12 mouse cellular contexts compared by ENCODE assay signal in genomic region chr1:94139445-94140062, GRCm38 (mm10).
DNase-seq lines count a peak whose midpoint lies in the region; ATAC-seq and TF ChIP-seq lines count a peak whose summit lies in the region.
"Had no signal": no experiment of that assay in that cellular context is flagged by ENCODE, and none has a peak within 500 bp of the region (broad histone marks: within the 10 kb centered on the region; RNA-seq: fewer than 3 reads in every experiment).

No protein-coding gene starts in this region.

- ATAC-seq in hindbrain, embryonic 14.5 days (ENCODE audit: low FRiP score), result 0 out of 2 replicates have a peak, but pooled peaks have one; percentile 40
- ATAC-seq in hindbrain, embryonic 13.5 days (ENCODE audit: low FRiP score), result no peak
- ATAC-seq in forebrain, postnatal 0 days, result no peak
- no peak; the same call in 1 of the 2 replicates for ATAC-seq in granulocyte monocyte progenitor cell, adult 5-6 weeks (replicated peaks; ENCODE audit: poor library complexity, severe bottlenecking)

- WGBS in hindbrain, embryonic 14.5 days, result 81% methylated on average over 5 of the region's 5 CpGs
- WGBS in hindbrain, embryonic 13.5 days, result 82% methylated on average over 5 of the region's 5 CpGs
- WGBS in forebrain, postnatal 0 days, result 60% methylated on average over 5 of the region's 5 CpGs

- no peaks in the 10 kb centered on the region for H3K36me3 ChIP-seq in hindbrain, embryonic 14.5 days (replicated peaks; ENCODE audit: control insufficient read depth, insufficient read depth)
- H3K36me3 ChIP-seq in hindbrain, embryonic 13.5 days, result no peaks in the 10 kb centered on the region
- no peaks in the 10 kb centered on the region for H3K36me3 ChIP-seq in forebrain, postnatal 0 days (ENCODE audit: insufficient read depth)
- H3K36me3 ChIP-seq: heart, embryonic 15.5 days; limb, embryonic 15.5 days had no signal

- H3K4me3 ChIP-seq in hindbrain, embryonic 14.5 days (replicated peaks; ENCODE audit: low read length), result no peak overlapping the region
- no peak overlapping the region for H3K4me3 ChIP-seq in hindbrain, embryonic 13.5 days
- H3K4me3 ChIP-seq in forebrain, postnatal 0 days (ENCODE audit: low read depth, low read length), result no peak overlapping the region
- H3K4me3 ChIP-seq: heart, embryonic 15.5 days; limb, embryonic 15.5 days had no signal

- H3K9ac ChIP-seq in hindbrain, embryonic 14.5 days, result no peak overlapping the region
- H3K9ac ChIP-seq in hindbrain, embryonic 13.5 days, result no peak overlapping the region
- H3K9ac ChIP-seq in forebrain, postnatal 0 days, result no peak overlapping the region
- H3K9ac ChIP-seq: heart, embryonic 15.5 days; limb, embryonic 15.5 days had no signal

- no peaks in the 10 kb centered on the region for H3K27me3 ChIP-seq in hindbrain, embryonic 14.5 days (ENCODE audit: control insufficient read depth, insufficient read depth, low read length)
- no peaks in the 10 kb centered on the region for H3K27me3 ChIP-seq in hindbrain, embryonic 13.5 days
- H3K27me3 ChIP-seq in forebrain, postnatal 0 days (ENCODE audit: insufficient read depth, low read length), result no peaks in the 10 kb centered on the region
- H3K27me3 ChIP-seq: heart, embryonic 15.5 days; limb, embryonic 15.5 days had no signal

- H3K4me1 ChIP-seq in hindbrain, embryonic 14.5 days (replicated peaks; ENCODE audit: control insufficient read depth, insufficient read depth, low read length), result no peaks in the 10 kb centered on the region
- no peaks in the 10 kb centered on the region for H3K4me1 ChIP-seq in hindbrain, embryonic 13.5 days (replicated peaks)
- H3K4me1 ChIP-seq in forebrain, postnatal 0 days (ENCODE audit: insufficient read depth), result no peaks in the 10 kb centered on the region
- H3K4me1 ChIP-seq: heart, embryonic 15.5 days; limb, embryonic 15.5 days had no signal

- TF ChIP-seq CTCF in forebrain, postnatal 0 days (IDR thresholded peaks at IDR 0.05; ENCODE audit: low read depth), result peak; percentile 77

- intact Hi-C loops in heart, postnatal 36 days (cut with DNase I), result no loop called here

- no peak overlapping the region for H3K27ac ChIP-seq in hindbrain, embryonic 14.5 days
- no peak overlapping the region for H3K27ac ChIP-seq in hindbrain, embryonic 13.5 days
- no peak overlapping the region for H3K27ac ChIP-seq in forebrain, postnatal 0 days (ENCODE audit: low read depth, low read length)
- H3K27ac ChIP-seq: heart, embryonic 15.5 days; limb, embryonic 15.5 days had no signal

- H3K4me2 ChIP-seq in hindbrain, embryonic 14.5 days (replicated peaks), result no peak overlapping the region
- H3K4me2 ChIP-seq in hindbrain, embryonic 13.5 days, result no peak overlapping the region
- no peak overlapping the region for H3K4me2 ChIP-seq in forebrain, postnatal 0 days (ENCODE audit: low read depth)
- H3K4me2 ChIP-seq: heart, embryonic 15.5 days; limb, embryonic 15.5 days had no signal

- no peaks in the 10 kb centered on the region for H3K9me3 ChIP-seq in hindbrain, embryonic 14.5 days (ENCODE audit: control insufficient read depth, low read length)
- no peaks in the 10 kb centered on the region; the same call in 1 of the 2 replicates for H3K9me3 ChIP-seq in hindbrain, embryonic 13.5 days
- H3K9me3 ChIP-seq in forebrain, postnatal 0 days (ENCODE audit: low read length), result no peaks in the 10 kb centered on the region
- H3K9me3 ChIP-seq: heart, embryonic 15.5 days; limb, embryonic 15.5 days had no signal

- DNase-seq in hindbrain, embryonic 14.5 days (ENCODE audit: low spot score), result peak; percentile 75
- DNase-seq in 416B (ENCODE audit: low read depth), result peak; percentile 46
- DNase-seq in NIH3T3 (ENCODE audit: low read depth), result peak; percentile 61
- DNase-seq in forebrain, postnatal 0 days, result peak; percentile 81
- no peak for DNase-seq in urinary bladder, adult 2 months (ENCODE audit: low spot score)
- DNase-seq in heart, postnatal 36 days, result no peak
- DNase-seq: right cerebral cortex, postnatal 4 days; thymus, adult 18-20 months had no signal

Comparison
In these comparisons a context has a peak if more than half of its experiments do, and no peak if none do; other contexts are left out.
1. DNase-seq: peak in hindbrain, embryonic 14.5 days (single experiment), 416B (single experiment), NIH3T3 (single experiment) and forebrain, postnatal 0 days (single experiment); none in urinary bladder, adult 2 months (single experiment) and heart, postnatal 36 days (0 of 2).